Mouse (Mus musculus) MEL (cell line): ENCODE results near the gene Gm45233.

Source experiments
- CTCF ChIP-seq, 3 experiments: IDR thresholded peaks in 2 of 3; conservative IDR thresholded peaks in 1 of 3; 2 replicates each; pipeline ENCODE4 v1.5.1; 2011 to 2012; ENCODE audit warnings: low read length in 3 of 3, low read depth in 2 of 3, mild to moderate bottlenecking in 2 of 3, improper control_type of control experiment in 1 of 3, inconsistent platforms in 1 of 3, mixed read lengths in 1 of 3, moderate library complexity in 1 of 3; ENCODE audit not compliant: control insufficient read depth in 1 of 3, insufficient read depth in 1 of 3, poor library complexity in 1 of 3, severe bottlenecking in 1 of 3
- E2F4 ChIP-seq: IDR thresholded peaks from 2 replicates; pipeline ENCODE4 v1.6.1; 2011; ENCODE audit warnings: low read depth, low read length, improper control_type of control experiment, borderline replicate concordance
- EP300 ChIP-seq, 2 experiments: IDR thresholded peaks; 2 replicates each; pipeline ENCODE4 v1.6.1; 2011; ENCODE audit warnings: improper control_type of control experiment in 2 of 2, low read length in 2 of 2, low read depth in 1 of 2, mild to moderate bottlenecking in 1 of 2
- NELFE ChIP-seq: IDR thresholded peaks from 2 replicates; pipeline ENCODE4 v1.6.1; 2011; ENCODE audit warnings: low read depth, low read length, improper control_type of control experiment
- POLR2A ChIP-seq, 2 experiments: IDR thresholded peaks; 2 replicates each; pipeline ENCODE4 v1.6.1; 2011 to 2012; ENCODE audit warnings: low read length in 2 of 2, mild to moderate bottlenecking in 2 of 2, control low read depth in 1 of 2, improper control_type of control experiment in 1 of 2, low read depth in 1 of 2, moderate library complexity in 1 of 2; ENCODE audit not compliant: control insufficient read depth in 1 of 2, insufficient read depth in 1 of 2, poor library complexity in 1 of 2
- RAD21 ChIP-seq: IDR thresholded peaks from 2 replicates; pipeline ENCODE4 v1.6.1; 2011; ENCODE audit warnings: mild to moderate bottlenecking, low read depth, low read length, improper control_type of control experiment
- TAL1 ChIP-seq: IDR thresholded peaks from 2 replicates; pipeline ENCODE4 v1.6.1; 2012; ENCODE audit warnings: mild to moderate bottlenecking, inconsistent platforms, low read length, moderate library complexity, mixed read lengths
- ZKSCAN1 ChIP-seq: IDR thresholded peaks from 2 replicates; pipeline ENCODE4 v1.6.1; 2012; ENCODE audit warnings: low read depth, mild to moderate bottlenecking, inconsistent platforms, low read length, improper control_type of control experiment, moderate library complexity

- TF ChIP-seq TAL1 (no peak), CTCF (IDR thresholded peaks at IDR 0.05 in 2 of 3, conservative IDR thresholded peaks at IDR 0.05 in 1 of 3; ENCODE audit: control insufficient read depth in 1 of 3, insufficient read depth in 1 of 3, low read depth in 2 of 3, low read length in 3 of 3, poor library complexity in 1 of 3, severe bottlenecking in 1 of 3) (no peak), POLR2A (IDR thresholded peaks at IDR 0.05; ENCODE audit: control insufficient read depth in 1 of 2, insufficient read depth in 1 of 2, low read depth in 1 of 2, low read length in 2 of 2, poor library complexity in 1 of 2) (no peak), ZKSCAN1 (no peak), NELFE (no peak), RAD21 (no peak), EP300 (IDR thresholded peaks at IDR 0.05; ENCODE audit: low read depth in 1 of 2, low read length in 2 of 2) (no peak), E2F4 (no peak)
These were observed 5.3 kb upstream of the Gm45233 start for GRCm38 (mm10) chr7:43438611-43439010.
